Mouse (Mus musculus): ENCODE results near the gene Gm20388. TPM values are rescaled to one million over a fixed set of nuclear protein-coding genes. Genes with fewer than 3 reads are reported as not detected.

Gene Gm20388
- polyA plus RNA-seq, 1 experiment from 2014 or later, result not detected

DNA sequence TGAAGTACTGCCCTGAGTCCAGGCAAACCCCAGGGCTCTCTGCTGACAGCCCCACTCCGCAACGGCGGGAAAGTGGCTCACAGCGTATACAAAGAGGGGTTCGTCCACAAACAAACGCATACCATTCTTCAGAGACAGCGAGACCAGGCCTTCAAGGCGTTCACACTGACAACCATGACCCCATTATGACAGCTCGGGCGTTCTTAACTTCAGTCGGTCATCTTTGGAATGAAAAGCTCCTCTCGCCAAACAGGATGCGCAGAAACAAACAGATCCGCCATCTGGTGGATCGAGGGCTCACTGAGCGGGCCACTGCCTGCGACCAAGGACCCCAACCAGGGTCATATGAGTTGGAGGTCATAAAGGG, 3947.9 kb downstream of the Gm20388 start:
- WGBS, result 1% methylated on average over 17 of the region's 17 CpGs

GRCm38 (mm10) chr8:123858941-123859647, 3948.5 kb downstream of the Gm20388 start:
- Histone ChIP-seq H3K27me3 (ENCODE audit: control insufficient read depth, insufficient read depth, low read length) (peaks cover 7% of the 10 kb centered on the region; the same call in 1 of the 2 replicates), H3K4me2 (peak overlapping the region; percentile 91), H3K9me3 (ENCODE audit: control insufficient read depth, low read length) (no peaks in the 10 kb centered on the region; the same call in 1 of the 2 replicates), H3K27ac (ENCODE audit: low read depth, low read length) (peak overlapping the region; percentile 57), H3K4me3 (ENCODE audit: low read depth, low read length) (peak overlapping the region; percentile 87), H3K4me1 (ENCODE audit: control insufficient read depth, insufficient read depth, low read length) (peaks cover 6% of the 10 kb centered on the region), H3K9ac (ENCODE audit: low read length) (peak overlapping the region; percentile 81), H3K36me3 (ENCODE audit: control insufficient read depth, insufficient read depth, low read length) (no peaks in the 10 kb centered on the region)
- under 1% methylated on average over 79 of the region's 79 CpGs for WGBS
- DNase-seq (ENCODE audit: low spot score, missing footprints) (peak; percentile 99), ATAC-seq (ENCODE audit: low FRiP score) (peak; percentile 95)

More for the DNA sequence above, 3947.9 kb downstream of the Gm20388 start:
- Histone ChIP-seq H3K4me1 (ENCODE audit: control insufficient read depth, insufficient read depth, low read length) (peaks cover 6% of the 10 kb centered on the region), H3K36me3 (ENCODE audit: control insufficient read depth, insufficient read depth, low read length) (no peaks in the 10 kb centered on the region), H3K4me3 (ENCODE audit: low read depth, low read length) (peak overlapping the region; percentile 87), H3K27me3 (ENCODE audit: control insufficient read depth, insufficient read depth, low read length) (peaks cover 7% of the 10 kb centered on the region; the same call in 1 of the 2 replicates), H3K9me3 (ENCODE audit: control insufficient read depth, low read length) (no peaks in the 10 kb centered on the region; the same call in 1 of the 2 replicates), H3K27ac (ENCODE audit: low read depth, low read length) (no peak overlapping the region; the same call in 1 of the 2 replicates), H3K4me2 (peak overlapping the region; percentile 91), H3K9ac (ENCODE audit: low read length) (peak overlapping the region; percentile 81)
- 0 out of 2 replicates have a peak, but pooled peaks have one; percentile 19 for ATAC-seq (ENCODE audit: low FRiP score)
- no peak for DNase-seq (ENCODE audit: low spot score, missing footprints)

- no peaks in the 10 kb centered on the region for H3K36me3 ChIP-seq (ENCODE audit: control insufficient read depth, insufficient read depth, low read length)
- DNase-seq (ENCODE audit: low spot score, missing footprints), result no peak
- peaks cover 7% of the 10 kb centered on the region; the same call in 1 of the 2 replicates for H3K27me3 ChIP-seq (ENCODE audit: control insufficient read depth, insufficient read depth, low read length)
- H3K9me3 ChIP-seq (ENCODE audit: control insufficient read depth, low read length), result no peaks in the 10 kb centered on the region; the same call in 1 of the 2 replicates
- WGBS, result 2% methylated on average over 48 of the region's 48 CpGs
- peak within 1 kb of the TSS; percentile 57 for H3K27ac ChIP-seq (ENCODE audit: low read depth, low read length)
- H3K4me1 ChIP-seq (ENCODE audit: control insufficient read depth, insufficient read depth, low read length), result peaks cover 6% of the 10 kb centered on the region
- peak within 1 kb of the TSS; percentile 81 for H3K9ac ChIP-seq (ENCODE audit: low read length)
- H3K4me2 ChIP-seq, result peak within 1 kb of the TSS; percentile 91
- peak within 1 kb of the TSS; percentile 87 for H3K4me3 ChIP-seq (ENCODE audit: low read depth, low read length)
- peak; percentile 65; the same call in 1 of the 2 replicates for ATAC-seq (ENCODE audit: low FRiP score)
Measured at GRCm38 (mm10) chr8:123859648-123860259, 3949.1 kb downstream of the Gm20388 start, which contains the start of gene Ccsap. Gene Ccsap (minus strand): TSS chr8:123860209.

DNA sequence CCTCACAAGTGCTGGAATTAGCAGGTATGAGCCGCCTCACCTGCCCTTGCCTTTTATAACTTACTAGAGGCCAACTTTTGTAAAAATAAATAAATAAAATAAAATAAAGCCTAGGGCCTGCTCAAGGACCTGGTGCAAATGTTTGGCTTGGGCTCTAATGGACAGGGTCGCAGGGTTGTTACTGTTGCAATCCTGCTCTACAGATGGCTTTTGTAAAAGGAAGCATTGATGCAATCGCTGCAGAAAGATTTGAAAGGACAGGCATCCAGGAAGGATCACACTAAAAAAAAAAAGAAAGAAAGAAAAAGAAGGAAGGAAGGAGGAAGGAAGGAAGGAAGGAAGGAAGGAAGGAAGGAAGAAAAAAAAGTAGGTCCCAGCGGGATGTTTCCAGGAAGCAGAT, 3949.7 kb downstream of the Gm20388 start:
- WGBS, result 80% methylated on average over 4 of the region's 4 CpGs
- Histone ChIP-seq H3K27me3 (ENCODE audit: control insufficient read depth, insufficient read depth, low read length) (peaks cover 7% of the 10 kb centered on the region; the same call in 1 of the 2 replicates), H3K36me3 (ENCODE audit: control insufficient read depth, insufficient read depth, low read length) (no peaks in the 10 kb centered on the region), H3K27ac (ENCODE audit: low read depth, low read length) (no peak overlapping the region), H3K4me2 (peak overlapping the region; percentile 91), H3K9me3 (ENCODE audit: control insufficient read depth, low read length) (no peaks in the 10 kb centered on the region), H3K9ac (ENCODE audit: low read length) (no peak overlapping the region), H3K4me1 (ENCODE audit: control insufficient read depth, insufficient read depth, low read length) (peaks cover 6% of the 10 kb centered on the region), H3K4me3 (ENCODE audit: low read depth, low read length) (peak overlapping the region; percentile 87; the same call in 1 of the 2 replicates)
- no peak for ATAC-seq (ENCODE audit: low FRiP score)
- no peak for DNase-seq (ENCODE audit: low spot score, missing footprints)

DNA sequence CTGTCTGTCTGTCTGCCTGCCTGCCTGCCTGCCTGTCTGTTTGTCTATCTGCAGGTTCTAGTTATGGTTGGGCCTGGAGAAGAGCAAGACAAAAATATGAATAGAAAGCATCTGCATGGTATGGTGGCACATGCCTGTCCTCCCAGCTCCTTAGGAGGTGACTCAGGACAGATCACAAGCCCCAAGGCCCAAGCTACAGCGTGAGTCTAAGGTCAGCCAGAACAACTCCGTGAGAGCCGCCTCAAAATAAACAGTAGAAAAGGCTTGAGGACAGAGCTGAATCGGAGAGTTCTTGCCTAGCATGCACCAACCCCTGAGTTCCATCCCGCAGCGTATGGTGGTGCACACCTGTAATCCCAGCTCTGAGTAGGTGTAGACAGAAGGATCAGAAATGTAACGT, 3955.1 kb downstream of the Gm20388 start:
- ATAC-seq (ENCODE audit: low FRiP score) (no peak), DNase-seq (ENCODE audit: low spot score, missing footprints) (no peak)
- no peak overlapping the region for H3K4me2 ChIP-seq
- H3K27ac ChIP-seq (ENCODE audit: low read depth, low read length), result no peak overlapping the region
- H3K27me3 ChIP-seq (ENCODE audit: control insufficient read depth, insufficient read depth, low read length), result peaks cover under 1% of the 10 kb centered on the region; the same call in 1 of the 2 replicates
- H3K9me3 ChIP-seq (ENCODE audit: control insufficient read depth, low read length), result no peaks in the 10 kb centered on the region
- no peaks in the 10 kb centered on the region for H3K4me1 ChIP-seq (ENCODE audit: control insufficient read depth, insufficient read depth, low read length)
- no peaks in the 10 kb centered on the region for H3K36me3 ChIP-seq (ENCODE audit: control insufficient read depth, insufficient read depth, low read length)
- H3K4me3 ChIP-seq (ENCODE audit: low read depth, low read length), result no peak overlapping the region
- H3K9ac ChIP-seq (ENCODE audit: low read length), result no peak overlapping the region
- WGBS, result 82% methylated on average over 7 of the region's 7 CpGs

GRCm38 (mm10) chr8:123866971-123867370, 3956.3 kb downstream of the Gm20388 start:
- Histone ChIP-seq H3K4me2 (no peak overlapping the region), H3K9ac (ENCODE audit: low read length) (no peak overlapping the region), H3K4me1 (ENCODE audit: control insufficient read depth, insufficient read depth, low read length) (no peaks in the 10 kb centered on the region), H3K9me3 (ENCODE audit: control insufficient read depth, low read length) (no peaks in the 10 kb centered on the region), H3K27me3 (ENCODE audit: control insufficient read depth, insufficient read depth, low read length) (no peaks in the 10 kb centered on the region), H3K27ac (ENCODE audit: low read depth, low read length) (no peak overlapping the region), H3K36me3 (ENCODE audit: control insufficient read depth, insufficient read depth, low read length) (no peaks in the 10 kb centered on the region), H3K4me3 (ENCODE audit: low read depth, low read length) (no peak overlapping the region)
- DNase-seq (ENCODE audit: low spot score, missing footprints) (no peak), ATAC-seq (ENCODE audit: low FRiP score) (no peak)
- WGBS, result 27% methylated on average over 5 of the region's 5 CpGs

GRCm38 (mm10) chr8:123872048-123872447, 3961.4 kb downstream of the Gm20388 start:
- Histone ChIP-seq H3K36me3 (ENCODE audit: control insufficient read depth, insufficient read depth, low read length) (no peaks in the 10 kb centered on the region), H3K9me3 (ENCODE audit: control insufficient read depth, low read length) (no peaks in the 10 kb centered on the region), H3K4me2 (no peak overlapping the region), H3K27me3 (ENCODE audit: control insufficient read depth, insufficient read depth, low read length) (no peaks in the 10 kb centered on the region), H3K4me1 (ENCODE audit: control insufficient read depth, insufficient read depth, low read length) (no peaks in the 10 kb centered on the region), H3K27ac (ENCODE audit: low read depth, low read length) (no peak overlapping the region), H3K4me3 (ENCODE audit: low read depth, low read length) (no peak overlapping the region), H3K9ac (ENCODE audit: low read length) (no peak overlapping the region)
- no peak for ATAC-seq (ENCODE audit: low FRiP score)
- 88% methylated on average over 9 of the region's 9 CpGs for WGBS
- no peak for DNase-seq (ENCODE audit: low spot score, missing footprints)

- no peak overlapping the region for H3K27ac ChIP-seq (ENCODE audit: low read depth, low read length)
- no peaks in the 10 kb centered on the region for H3K27me3 ChIP-seq (ENCODE audit: control insufficient read depth, insufficient read depth, low read length)
- no peak overlapping the region for H3K9ac ChIP-seq (ENCODE audit: low read length)
- H3K4me3 ChIP-seq (ENCODE audit: low read depth, low read length), result no peak overlapping the region
- H3K4me2 ChIP-seq, result no peak overlapping the region
- no peaks in the 10 kb centered on the region for H3K4me1 ChIP-seq (ENCODE audit: control insufficient read depth, insufficient read depth, low read length)
- no peaks in the 10 kb centered on the region for H3K9me3 ChIP-seq (ENCODE audit: control insufficient read depth, low read length)
- 89% methylated on average over 6 of the region's 6 CpGs for WGBS
- DNase-seq (ENCODE audit: low spot score, missing footprints) (no peak), ATAC-seq (ENCODE audit: low FRiP score) (no peak)
- H3K36me3 ChIP-seq (ENCODE audit: control insufficient read depth, insufficient read depth, low read length), result no peaks in the 10 kb centered on the region
Measured at GRCm38 (mm10) chr8:123873364-123873763, 3962.7 kb downstream of the Gm20388 start.

GRCm38 (mm10) chr8:123874324-123874723, 3963.7 kb downstream of the Gm20388 start:
- Histone ChIP-seq H3K4me3 (ENCODE audit: low read depth, low read length) (no peak overlapping the region), H3K9me3 (ENCODE audit: control insufficient read depth, low read length) (no peaks in the 10 kb centered on the region), H3K36me3 (ENCODE audit: control insufficient read depth, insufficient read depth, low read length) (no peaks in the 10 kb centered on the region), H3K9ac (ENCODE audit: low read length) (no peak overlapping the region), H3K4me2 (no peak overlapping the region), H3K27me3 (ENCODE audit: control insufficient read depth, insufficient read depth, low read length) (no peaks in the 10 kb centered on the region), H3K4me1 (ENCODE audit: control insufficient read depth, insufficient read depth, low read length) (no peaks in the 10 kb centered on the region), H3K27ac (ENCODE audit: low read depth, low read length) (no peak overlapping the region)
- DNase-seq (ENCODE audit: low spot score, missing footprints), result no peak
- ATAC-seq (ENCODE audit: low FRiP score), result no peak
- WGBS, result 77% methylated on average over 11 of the region's 11 CpGs

Measured in midbrain, embryonic 11.5 days (tissue).